17 mouse cellular contexts compared by ENCODE assay signal in genomic region chr14:108326425-108326824, GRCm38 (mm10).
DNase-seq lines count a peak whose midpoint lies in the region.
"Had no signal": no experiment of that assay in that cellular context is flagged by ENCODE, and none has a peak within 500 bp of the region (broad histone marks: within the 10 kb centered on the region; RNA-seq: fewer than 3 reads in every experiment).

No protein-coding gene starts in this region.

- peak; percentile 18 for DNase-seq in layer of hippocampus, adult 11-12 months (ENCODE audit: low spot score)
- DNase-seq in layer of hippocampus, postnatal 25 days (ENCODE audit: extremely low spot score in 1 of 2, low spot score in 1 of 2): no peak
- DNase-seq in right cerebral cortex, postnatal 14 days: peak; percentile 2
- DNase-seq in right cerebral cortex, adult 18-20 months: no peak
- peak; percentile 45 for DNase-seq in layer of hippocampus, adult 9-11 months
- DNase-seq in spleen, postnatal 36 days (ENCODE audit: low spot score in 2 of 2): no peak
- DNase-seq in gastrocnemius, adult 18-20 months (ENCODE audit: low spot score): no peak
- DNase-seq: adrenal gland, adult 8-10 months; cerebellum, adult 9-10 months; heart, postnatal 4 days; kidney, adult 18-20 months; kidney, postnatal 4 days; liver, postnatal 0 days; lung, postnatal 10 days; right cerebral cortex, postnatal 25 days; spleen, adult 18-20 months; thymus, postnatal 25 days had no signal

Comparison
In these comparisons a context has a peak if more than half of its experiments do, and no peak if none do; other contexts are left out.
1. DNase-seq: peak in layer of hippocampus, adult 11-12 months (single experiment), right cerebral cortex, postnatal 14 days (single experiment) and layer of hippocampus, adult 9-11 months (single experiment); none in layer of hippocampus, postnatal 25 days (0 of 2), right cerebral cortex, adult 18-20 months (single experiment), spleen, postnatal 36 days (0 of 2) and gastrocnemius, adult 18-20 months (single experiment).